Mouse (Mus musculus): Measurements from ENCODE around the gene Btbd9. TPM values are rescaled to one million over a fixed set of nuclear protein-coding genes. Genes with fewer than 3 reads are reported as not detected.

Btbd9 gene
- total and polyA plus RNA-seq, 3 experiments: 24.7 to 33.8 TPM; not detected in 1

DNA sequence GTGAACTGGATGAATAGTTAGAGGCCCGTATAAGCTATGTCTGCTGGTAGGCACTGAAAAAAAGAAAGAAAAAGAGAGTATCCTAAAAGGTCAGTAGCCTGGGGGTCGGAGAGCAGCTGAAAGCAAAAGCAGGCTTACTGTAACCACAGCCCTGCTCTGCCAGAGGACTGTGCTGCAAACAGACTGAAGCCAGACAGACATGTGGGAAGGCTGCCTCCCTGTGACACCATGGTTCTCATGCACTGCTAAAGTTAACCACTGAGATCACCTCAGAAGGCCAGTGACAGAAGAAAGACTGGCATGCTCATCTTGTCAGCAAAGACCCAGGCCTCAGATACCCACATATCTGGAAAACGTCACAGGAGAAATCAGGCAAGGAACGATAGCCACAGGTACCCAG, 317.8 kb downstream of the Btbd9 start:
- H3K79me2 ChIP-seq (ENCODE audit: control insufficient read depth, insufficient read depth, low read length, poor library complexity): no peaks in the 10 kb centered on the region

DNA sequence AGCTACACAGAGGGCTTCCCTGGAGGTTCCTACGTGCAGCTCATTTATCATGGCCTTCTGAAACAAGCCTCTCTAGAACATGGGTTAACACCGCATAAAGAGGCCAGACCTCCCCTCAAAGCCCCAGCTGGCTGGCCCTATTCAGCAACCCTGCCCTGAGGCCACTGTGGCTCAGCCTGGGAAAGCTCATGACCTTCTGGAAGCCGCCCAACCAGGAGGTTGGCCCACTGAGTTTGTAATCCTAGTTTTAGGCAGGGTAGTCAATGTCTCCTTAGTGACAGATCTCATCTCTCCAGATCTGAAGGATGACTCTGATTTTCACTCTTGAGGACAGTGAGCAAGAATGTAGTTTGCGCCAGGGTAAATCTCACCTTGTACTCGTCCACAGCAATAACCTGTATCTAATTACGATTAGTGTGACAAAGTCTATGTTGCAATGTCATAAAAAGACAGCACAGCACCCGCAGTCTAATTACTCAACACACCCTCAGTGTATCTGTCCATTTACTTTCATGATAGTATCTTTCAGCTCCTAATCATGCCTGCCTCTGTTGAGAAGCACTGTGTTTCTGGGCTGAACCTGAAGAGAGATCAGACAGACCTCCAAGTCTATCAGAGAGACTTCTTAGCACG, 320.2 kb downstream of the Btbd9 start:
- Histone ChIP-seq H3K4me1 (ENCODE audit: control insufficient read depth in 1 of 2, insufficient read depth in 2 of 2, low read length in 2 of 2) (no peaks in the 10 kb centered on the region), H3K27ac (ENCODE audit: control insufficient read depth, low read depth, low read length) (no peak overlapping the region), H3K9me3 (replicated peaks; ENCODE audit: insufficient read depth, low read length) (no peaks in the 10 kb centered on the region), H3K79me2 (ENCODE audit: control insufficient read depth, insufficient read depth, low read length, poor library complexity) (no peaks in the 10 kb centered on the region), H3K4me3 (ENCODE audit: control insufficient read depth in 1 of 2, insufficient read depth in 1 of 2, low read depth in 2 of 2, low read length in 2 of 2) (no peak overlapping the region), H3K27me3 (ENCODE audit: control insufficient read depth in 1 of 2, insufficient read depth in 2 of 2, low read length in 2 of 2) (no peaks in the 10 kb centered on the region), H3K36me3 (ENCODE audit: control insufficient read depth in 1 of 2, insufficient read depth in 2 of 2, low read length in 2 of 2) (no peaks in the 10 kb centered on the region), H3K9ac (ENCODE audit: control insufficient read depth, low read depth, low read length, poor library complexity, severe bottlenecking) (no peak overlapping the region)
- TF ChIP-seq RCOR1 (IDR thresholded peaks at IDR 0.05; ENCODE audit: low read depth, low read length) (no peak), TBP (IDR thresholded peaks at IDR 0.05; ENCODE audit: low read depth, low read length) (no peak), MAZ (IDR thresholded peaks at IDR 0.05; ENCODE audit: low read depth, low read length) (no peak)
- no peak for DNase-seq (ENCODE audit: low read depth, low spot score)

More for the DNA sequence above, 317.8 kb downstream of the Btbd9 start:
- Histone ChIP-seq H3K36me3 (ENCODE audit: control insufficient read depth in 1 of 2, insufficient read depth in 2 of 2, low read length in 2 of 2) (no peaks in the 10 kb centered on the region), H3K4me1 (ENCODE audit: control insufficient read depth in 1 of 2, insufficient read depth in 2 of 2, low read length in 2 of 2) (no peaks in the 10 kb centered on the region), H3K27me3 (ENCODE audit: control insufficient read depth in 1 of 2, insufficient read depth in 2 of 2, low read length in 2 of 2) (no peaks in the 10 kb centered on the region), H3K4me3 (ENCODE audit: control insufficient read depth in 1 of 2, insufficient read depth in 1 of 2, low read depth in 2 of 2, low read length in 2 of 2) (no peak overlapping the region), H3K9ac (ENCODE audit: control insufficient read depth, low read depth, low read length, poor library complexity, severe bottlenecking) (no peak overlapping the region), H3K9me3 (replicated peaks; ENCODE audit: insufficient read depth, low read length) (no peaks in the 10 kb centered on the region), H3K27ac (ENCODE audit: control insufficient read depth, low read depth, low read length) (no peak overlapping the region)
- DNase-seq (ENCODE audit: low read depth, low spot score): no peak
- TF ChIP-seq GATA1 (IDR thresholded peaks at IDR 0.05; ENCODE audit: low read depth, low read length) (no peak), CHD1 (IDR thresholded peaks at IDR 0.05; ENCODE audit: low read depth, low read length) (no peak), ZKSCAN1 (IDR thresholded peaks at IDR 0.05; ENCODE audit: low read depth, low read length) (no peak), E2F4 (IDR thresholded peaks at IDR 0.05; ENCODE audit: borderline replicate concordance, low read depth, low read length) (no peak), TAL1 (IDR thresholded peaks at IDR 0.05; ENCODE audit: low read length) (no peak), NELFE (IDR thresholded peaks at IDR 0.05; ENCODE audit: low read depth, low read length) (no peak)

DNA sequence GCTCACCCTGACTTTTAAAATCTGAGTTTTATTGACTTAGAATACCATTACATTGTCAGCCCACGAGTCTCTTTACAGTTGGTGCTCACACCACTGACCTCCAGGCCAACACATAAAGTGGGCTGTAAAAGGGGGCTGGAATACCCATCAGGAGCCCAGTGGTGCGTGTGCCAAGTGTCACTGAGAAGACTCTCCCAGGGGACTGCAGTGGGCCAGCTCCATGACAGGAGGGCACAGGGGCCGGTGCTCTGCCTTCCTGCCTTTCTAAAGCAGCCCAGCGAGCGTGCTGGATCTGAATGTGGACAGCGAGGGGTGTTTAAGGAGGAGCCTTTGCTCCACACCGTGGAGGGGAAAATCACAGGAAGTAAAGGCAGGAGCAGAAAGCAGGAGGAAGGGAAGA, 322.4 kb downstream of the Btbd9 start:
- H3K4me1 ChIP-seq (ENCODE audit: control insufficient read depth in 1 of 2, insufficient read depth in 2 of 2, low read length in 2 of 2): no peaks in the 10 kb centered on the region
- no peaks in the 10 kb centered on the region for H3K9me3 ChIP-seq (replicated peaks; ENCODE audit: insufficient read depth, low read length)
- no peak overlapping the region for H3K4me3 ChIP-seq (ENCODE audit: control insufficient read depth in 1 of 2, insufficient read depth in 1 of 2, low read depth in 2 of 2, low read length in 2 of 2)
- no peak for TF ChIP-seq ZKSCAN1 (IDR thresholded peaks at IDR 0.05; ENCODE audit: low read depth, low read length)
- no peak for TF ChIP-seq KAT2A (conservative IDR thresholded peaks at IDR 0.05; ENCODE audit: low read depth, low read length)
- no peak for TF ChIP-seq MYC (IDR thresholded peaks at IDR 0.05; ENCODE audit: low read depth, low read length)
- TF ChIP-seq BHLHE40 (IDR thresholded peaks at IDR 0.05; ENCODE audit: borderline replicate concordance, low read depth, low read length): no peak
- TF ChIP-seq MAX (IDR thresholded peaks at IDR 0.05; ENCODE audit: low read length): no peak
- no peak for TF ChIP-seq USF2 (IDR thresholded peaks at IDR 0.05; ENCODE audit: borderline replicate concordance in 1 of 2, insufficient read depth in 1 of 2, low read depth in 1 of 2, low read length in 2 of 2)
- no peak for TF ChIP-seq USF1 (IDR thresholded peaks at IDR 0.05; ENCODE audit: low read depth, low read length)
- TF ChIP-seq EP300 (IDR thresholded peaks at IDR 0.05; ENCODE audit: low read depth in 1 of 2, low read length in 2 of 2): no peak
- TF ChIP-seq MAFK (IDR thresholded peaks at IDR 0.05; ENCODE audit: borderline replicate concordance, low read depth, low read length): no peak
- no peak for TF ChIP-seq GATA1 (IDR thresholded peaks at IDR 0.05; ENCODE audit: low read depth, low read length)
- TF ChIP-seq MXI1 (IDR thresholded peaks at IDR 0.05; ENCODE audit: low read depth, low read length): no peak
- TF ChIP-seq ETS1 (IDR thresholded peaks at IDR 0.05; ENCODE audit: low read depth, low read length): no peak
- no peak for TF ChIP-seq ZNF384 (IDR thresholded peaks at IDR 0.05; ENCODE audit: low read depth, low read length)
- no peak for TF ChIP-seq ELF1 (IDR thresholded peaks at IDR 0.05; ENCODE audit: low read depth, low read length)
- TF ChIP-seq MYB (IDR thresholded peaks at IDR 0.05; ENCODE audit: low read depth, low read length): no peak
- no peak for TF ChIP-seq RCOR1 (IDR thresholded peaks at IDR 0.05; ENCODE audit: low read depth, low read length)
- no peak for TF ChIP-seq SIN3A (IDR thresholded peaks at IDR 0.05; ENCODE audit: low read length)
- H3K27ac ChIP-seq (ENCODE audit: control insufficient read depth, low read depth, low read length): no peak overlapping the region
- no peaks in the 10 kb centered on the region for H3K36me3 ChIP-seq (ENCODE audit: control insufficient read depth in 1 of 2, insufficient read depth in 2 of 2, low read length in 2 of 2)
- no peaks in the 10 kb centered on the region for H3K27me3 ChIP-seq (ENCODE audit: control insufficient read depth in 1 of 2, insufficient read depth in 2 of 2, low read length in 2 of 2)
- H3K79me2 ChIP-seq (ENCODE audit: control insufficient read depth, insufficient read depth, low read length, poor library complexity): no peaks in the 10 kb centered on the region
- no peak overlapping the region for H3K9ac ChIP-seq (ENCODE audit: control insufficient read depth, low read depth, low read length, poor library complexity, severe bottlenecking)
- DNase-seq (ENCODE audit: low read depth, low spot score): no peak

Data from MEL (cell line).